Mouse (Mus musculus) embryonic facial prominence, embryonic 12.5 days (tissue): ENCODE measurements around the gene Itga3. TPM values are rescaled to one million over a fixed set of nuclear protein-coding genes. Genes with fewer than 3 reads are reported as not detected.

Experiments
- ATAC-seq: fragments of 200-750 bp; cut with Nextera tagmentation; 2 replicates; pipeline ENCODE4 v1.8.0; 2017; ENCODE audit not compliant: insufficient number of reproducible peaks, insufficient read depth, low FRiP score, low TSS enrichment
- H3K27ac ChIP-seq: fragments of 300-500 bp; sonication (generic); 2 replicates; pipeline ENCODE4 v1.5.1; 2016; ENCODE audit warnings: mild to moderate bottlenecking
- H3K27me3 ChIP-seq: fragments of 300-500 bp; sonication (generic); 2 replicates; pipeline ENCODE4 v1.6.1; 2016; ENCODE audit warnings: mild to moderate bottlenecking, moderate library complexity
- H3K36me3 ChIP-seq: fragments of 300-500 bp; sonication (generic); 2 replicates; pipeline ENCODE4 v1.6.1; 2016; ENCODE audit warnings: mild to moderate bottlenecking
- H3K4me1 ChIP-seq: fragments of 300-500 bp; sonication (generic); 2 replicates; pipeline ENCODE4 v1.6.1; 2016
- H3K4me2 ChIP-seq: fragments of 300-500 bp; sonication (generic); replicated peaks from 2 replicates; pipeline ENCODE4 v1.6.1; 2016; ENCODE audit warnings: mild to moderate bottlenecking, moderate library complexity
- H3K4me3 ChIP-seq: fragments of 300-500 bp; sonication (generic); 2 replicates; pipeline ENCODE4 v1.5.1; 2016; ENCODE audit warnings: mild to moderate bottlenecking
- H3K9ac ChIP-seq: fragments of 300-500 bp; sonication (generic); 2 replicates; pipeline ENCODE4 v1.6.1; 2016; ENCODE audit warnings: mild to moderate bottlenecking, moderate library complexity
- H3K9me3 ChIP-seq: fragments of 300-500 bp; sonication (generic); 2 replicates; pipeline ENCODE4 v1.6.1; 2016; ENCODE audit warnings: mild to moderate bottlenecking, moderate library complexity
- WGBS: fragments of 180-500 bp; shearing (Covaris S2); methylation state at CpG from one replicate; pipeline ENCODE4 v1.1.7; 2016; 5-methylcytosine and 5-hydroxymethylcytosine counted together
- polyA plus RNA-seq: library from polyadenylated mRNA; unstranded; fragments of >200 nt; fragmentation: Nextera tagmentation; extraction: Ambion mirVana; gene quantifications from 2 replicates; pipeline ENCODE4 v1.2.1, GENCODE M21; 2016

Itga3 gene
- polyA plus RNA-seq, 1 experiment from 2014 or later: 10.5 TPM

GRCm38 (mm10) chr11:95056768-95057501 lies 19.7 kb downstream of the Itga3 start:
- no peaks in the 10 kb centered on the region for H3K9me3 ChIP-seq
- peak; percentile 41; the same call in 1 of the 2 replicates for ATAC-seq
- H3K4me2 ChIP-seq: peak overlapping the region; percentile 26
- peaks cover 11% of the 10 kb centered on the region; the same call in 1 of the 2 replicates for H3K4me1 ChIP-seq
- H3K27me3 ChIP-seq: peaks cover 13% of the 10 kb centered on the region
- H3K36me3 ChIP-seq: no peaks in the 10 kb centered on the region
- no peak overlapping the region for H3K4me3 ChIP-seq
- no peak overlapping the region for H3K27ac ChIP-seq
- no peak overlapping the region for H3K9ac ChIP-seq
- WGBS: 19% methylated on average over 19 of the region's 19 CpGs

GRCm38 (mm10) chr11:95053062-95053461 lies 23.5 kb downstream of the Itga3 start:
- Histone ChIP-seq H3K4me2 (no peak overlapping the region), H3K4me3 (no peak overlapping the region), H3K27me3 (peaks cover 12% of the 10 kb centered on the region), H3K9ac (no peak overlapping the region), H3K27ac (no peak overlapping the region), H3K4me1 (peaks cover 11% of the 10 kb centered on the region; the same call in 1 of the 2 replicates), H3K36me3 (no peaks in the 10 kb centered on the region), H3K9me3 (no peaks in the 10 kb centered on the region)
- 75% methylated on average over 9 of the region's 9 CpGs for WGBS
- ATAC-seq: no peak

GRCm38 (mm10) chr11:95046980-95047680 lies 29.5 kb downstream of the Itga3 start:
- Histone ChIP-seq H3K36me3 (no peaks in the 10 kb centered on the region; the same call in 1 of the 2 replicates), H3K4me2 (no peak overlapping the region), H3K4me3 (no peak overlapping the region), H3K9me3 (no peaks in the 10 kb centered on the region), H3K27ac (no peak overlapping the region), H3K9ac (no peak overlapping the region), H3K27me3 (no peaks in the 10 kb centered on the region), H3K4me1 (0 out of 2 replicates have a peak, but pooled peaks cover 2% of the 10 kb centered on the region)
- WGBS: 58% methylated on average over 9 of the region's 9 CpGs
- peak; percentile 57; the same call in 1 of the 2 replicates for ATAC-seq

DNA sequence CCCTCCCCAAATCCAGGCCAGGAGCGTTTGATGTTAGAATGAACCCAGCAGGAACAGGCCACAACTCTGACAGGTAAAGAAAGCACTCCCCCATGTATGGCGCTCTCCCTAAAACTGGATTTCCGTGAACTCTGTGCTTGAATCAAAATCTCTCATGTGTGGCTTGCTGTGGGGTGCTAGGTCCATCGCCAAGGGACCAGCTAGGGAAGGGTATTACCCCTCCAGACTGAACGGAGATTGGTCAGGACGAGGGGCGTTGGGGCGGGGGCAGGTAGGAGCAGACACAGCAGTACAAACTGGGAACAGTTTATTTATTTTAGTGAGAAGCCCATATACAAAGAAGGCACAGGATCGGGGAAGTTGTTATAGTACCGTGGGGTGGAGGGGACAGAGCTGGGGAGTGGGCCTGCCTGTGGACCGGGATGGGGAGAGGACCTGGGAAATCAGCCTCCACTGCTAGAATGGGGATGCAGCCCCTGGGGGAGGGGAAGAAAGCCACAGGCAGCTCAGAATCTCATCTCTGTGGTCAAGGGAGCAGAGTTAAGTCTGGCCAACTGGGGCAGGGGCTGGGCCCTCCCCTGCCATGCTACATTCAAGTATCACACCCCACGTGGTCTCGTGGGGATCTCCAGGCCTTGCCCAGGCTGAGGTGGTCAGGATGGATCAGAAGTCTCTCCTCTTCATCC lies 32.3 kb downstream of the Itga3 start:
- no peak overlapping the region for H3K9ac ChIP-seq
- ATAC-seq: no peak

GRCm38 (mm10) chr11:95043608-95044007 lies 33.0 kb downstream of the Itga3 start:
- H3K9me3 ChIP-seq: no peaks in the 10 kb centered on the region
- H3K4me1 ChIP-seq: peaks cover 17% of the 10 kb centered on the region
- no peak for ATAC-seq
- H3K27ac ChIP-seq: no peak overlapping the region
- WGBS: 56% methylated on average over 7 of the region's 7 CpGs
- no peak overlapping the region for H3K9ac ChIP-seq
- H3K36me3 ChIP-seq: no peaks in the 10 kb centered on the region; the same call in 1 of the 2 replicates
- H3K4me3 ChIP-seq: no peak overlapping the region
- no peak overlapping the region for H3K4me2 ChIP-seq
- H3K27me3 ChIP-seq: no peaks in the 10 kb centered on the region

More for the DNA sequence above, 32.3 kb downstream of the Itga3 start:
- H3K9me3 ChIP-seq: no peaks in the 10 kb centered on the region
- no peaks in the 10 kb centered on the region for H3K27me3 ChIP-seq
- H3K36me3 ChIP-seq: no peaks in the 10 kb centered on the region; the same call in 1 of the 2 replicates
- no peak overlapping the region for H3K27ac ChIP-seq
- no peak overlapping the region for H3K4me3 ChIP-seq
- H3K4me2 ChIP-seq: no peak overlapping the region
- peaks cover 17% of the 10 kb centered on the region for H3K4me1 ChIP-seq
- 51% methylated on average over 12 of the region's 13 CpGs for WGBS

DNA sequence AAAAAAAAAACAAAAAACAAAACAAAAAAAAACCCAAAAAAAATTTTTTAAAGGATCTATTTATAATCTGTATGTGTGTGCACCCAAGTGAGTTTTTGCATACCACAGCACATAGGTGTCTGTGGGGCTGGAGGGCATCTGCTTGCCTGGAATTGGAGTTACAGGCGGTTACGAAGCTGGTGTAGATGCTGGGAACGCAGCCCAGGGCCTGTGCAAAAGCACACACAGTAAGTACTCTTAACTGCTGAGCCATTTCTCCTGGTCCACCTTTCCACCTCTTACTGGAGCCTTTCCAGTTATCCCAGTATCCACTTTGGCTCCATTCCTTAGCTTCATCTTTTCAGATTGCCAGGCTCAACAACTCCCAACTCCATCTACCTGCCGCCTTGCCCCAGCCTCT lies 33.5 kb downstream of the Itga3 start:
- H3K36me3 ChIP-seq: no peaks in the 10 kb centered on the region; the same call in 1 of the 2 replicates
- 92% methylated on average over 4 of the region's 4 CpGs for WGBS
- no peaks in the 10 kb centered on the region for H3K9me3 ChIP-seq
- no peak overlapping the region for H3K4me2 ChIP-seq
- H3K4me1 ChIP-seq: peaks cover 17% of the 10 kb centered on the region
- no peak overlapping the region for H3K4me3 ChIP-seq
- no peak overlapping the region for H3K27ac ChIP-seq
- H3K9ac ChIP-seq: no peak overlapping the region
- ATAC-seq: no peak
- H3K27me3 ChIP-seq: no peaks in the 10 kb centered on the region

DNA sequence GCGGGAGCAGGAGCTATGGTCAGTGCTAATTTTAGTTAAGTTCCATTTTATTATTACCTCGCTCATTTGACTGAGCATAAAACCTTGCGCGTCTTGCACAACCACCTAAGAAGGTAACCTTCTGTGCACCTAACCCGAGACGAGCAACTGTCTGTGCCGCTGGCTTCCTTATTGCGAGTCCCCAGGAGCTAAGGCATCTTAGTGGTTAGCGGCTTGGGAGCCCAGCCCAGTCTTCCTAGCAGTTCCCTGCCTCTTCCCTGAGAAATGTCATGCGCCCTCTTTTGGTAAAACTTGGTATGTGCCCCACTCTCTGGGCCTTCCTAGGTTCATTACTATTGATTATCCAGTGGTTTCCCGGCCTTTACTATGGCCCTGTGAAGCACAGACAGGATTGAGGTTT lies 34.5 kb downstream of the Itga3 start:
- ATAC-seq: no peak
- under 1% methylated on average over 11 of the region's 11 CpGs for WGBS
- peak overlapping the region; percentile 74 for H3K4me2 ChIP-seq
- peak overlapping the region; percentile 34 for H3K9ac ChIP-seq
- no peaks in the 10 kb centered on the region for H3K27me3 ChIP-seq
- H3K36me3 ChIP-seq: no peaks in the 10 kb centered on the region; the same call in 1 of the 2 replicates
- H3K4me3 ChIP-seq: peak overlapping the region; percentile 73
- H3K4me1 ChIP-seq: peaks cover 17% of the 10 kb centered on the region
- H3K9me3 ChIP-seq: no peaks in the 10 kb centered on the region
- peak overlapping the region; percentile 51; the same call in 1 of the 2 replicates for H3K27ac ChIP-seq

DNA sequence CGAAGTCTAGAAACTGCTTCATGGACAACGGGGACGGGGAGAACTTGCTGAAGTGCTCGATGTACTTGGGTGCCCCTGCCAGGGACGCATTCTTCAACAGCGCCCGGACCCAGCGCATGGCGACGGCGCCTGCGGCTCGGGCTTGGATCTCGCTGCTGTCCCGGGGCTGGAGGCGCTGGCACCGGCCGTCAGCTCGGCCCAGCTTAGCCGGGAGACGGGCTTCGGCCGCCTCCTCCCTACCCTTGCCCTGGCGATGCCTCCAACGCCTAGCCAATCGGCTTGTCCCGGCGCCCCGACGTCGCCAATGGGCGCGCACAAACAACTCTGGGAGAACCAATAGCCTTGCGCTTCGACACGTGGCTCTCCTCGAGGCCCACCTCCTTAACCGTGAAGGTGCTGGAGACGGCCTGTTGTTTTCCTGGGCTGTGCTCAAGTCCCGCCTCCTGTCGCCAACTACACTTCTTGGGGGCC lies 35.4 kb downstream of the Itga3 start, which contains the start of gene Pdk2:
Pdk2 (minus strand) TSS at position 216 of the 471 bp plus-strand sequence.
- H3K4me3 ChIP-seq: peak within 1 kb of the TSS; percentile 73
- peak within 1 kb of the TSS; percentile 63 for H3K27ac ChIP-seq
- peak within 1 kb of the TSS; percentile 73 for H3K9ac ChIP-seq
- WGBS: under 1% methylated on average over 41 of the region's 41 CpGs
- peaks cover 17% of the 10 kb centered on the region for H3K4me1 ChIP-seq
- H3K27me3 ChIP-seq: no peaks in the 10 kb centered on the region
- no peaks in the 10 kb centered on the region for H3K9me3 ChIP-seq
- H3K4me2 ChIP-seq: peak within 1 kb of the TSS; percentile 74
- ATAC-seq: peak; percentile 97
- H3K36me3 ChIP-seq: no peaks in the 10 kb centered on the region; the same call in 1 of the 2 replicates

DNA sequence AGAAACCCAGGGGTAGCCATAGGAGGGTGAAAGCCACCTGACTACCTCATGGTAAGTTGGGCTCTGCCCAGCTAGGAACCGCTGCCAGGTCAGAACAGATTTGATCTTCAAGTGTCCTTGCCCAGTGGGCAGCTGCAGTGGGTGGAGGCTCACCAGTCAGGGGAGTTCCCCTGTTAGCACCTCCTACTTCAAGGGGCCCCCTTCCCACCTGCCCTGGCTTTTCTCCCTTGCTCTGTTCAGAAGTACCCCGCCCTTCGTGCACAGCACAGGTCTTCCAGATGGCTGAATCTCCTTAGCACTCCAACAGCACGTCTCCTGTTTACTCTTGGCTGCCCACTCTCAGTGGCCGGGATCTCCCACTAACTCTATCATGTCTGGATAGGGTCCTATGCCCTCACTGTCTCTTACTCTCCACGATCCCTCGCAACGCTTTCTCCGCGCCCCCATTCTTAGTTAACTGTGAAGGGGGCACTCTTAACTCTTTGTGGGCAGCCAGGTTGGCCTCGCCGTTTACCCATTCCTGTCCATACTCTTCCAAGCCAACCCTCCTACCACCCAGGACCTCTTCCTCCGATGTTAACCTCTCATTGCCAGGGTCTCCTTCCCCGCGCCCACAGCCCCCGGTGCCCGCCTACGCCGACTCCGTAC lies 36.0 kb downstream of the Itga3 start:
- Histone ChIP-seq H3K4me2 (peak overlapping the region; percentile 74), H3K9ac (peak overlapping the region; percentile 73), H3K27ac (peak overlapping the region; percentile 63), H3K27me3 (no peaks in the 10 kb centered on the region), H3K36me3 (no peaks in the 10 kb centered on the region; the same call in 1 of the 2 replicates), H3K9me3 (no peaks in the 10 kb centered on the region), H3K4me1 (peaks cover 17% of the 10 kb centered on the region), H3K4me3 (peak overlapping the region; percentile 73)
- WGBS: under 1% methylated on average over 20 of the region's 20 CpGs
- ATAC-seq: peak; percentile 5; the same call in 1 of the 2 replicates

GRCm38 (mm10) chr11:95039766-95040165 lies 36.8 kb downstream of the Itga3 start:
- Histone ChIP-seq H3K4me1 (peaks cover 17% of the 10 kb centered on the region), H3K27me3 (no peaks in the 10 kb centered on the region), H3K4me2 (peak overlapping the region; percentile 74), H3K4me3 (0 out of 2 replicates have a peak overlapping the region, but pooled peaks have one; percentile 73), H3K27ac (no peak overlapping the region), H3K36me3 (no peaks in the 10 kb centered on the region; the same call in 1 of the 2 replicates), H3K9ac (peak overlapping the region; percentile 73; the same call in 1 of the 2 replicates), H3K9me3 (no peaks in the 10 kb centered on the region)
- ATAC-seq: no peak
- 88% methylated on average over 4 of the region's 4 CpGs for WGBS
